Mouse (Mus musculus) ovary, postnatal 10 days (tissue): ENCODE results near the gene Tmem233.

Experiments used
- DNase-seq: peaks from one replicate; pipeline ENCODE4 v3.0.0; 2022; ENCODE audit warnings: low spot score

The Tmem233 gene

GRCm38 (mm10) chr5:116029071-116029470, 54.0 kb downstream of the Tmem233 start:
- DNase-seq, result no peak

DNA sequence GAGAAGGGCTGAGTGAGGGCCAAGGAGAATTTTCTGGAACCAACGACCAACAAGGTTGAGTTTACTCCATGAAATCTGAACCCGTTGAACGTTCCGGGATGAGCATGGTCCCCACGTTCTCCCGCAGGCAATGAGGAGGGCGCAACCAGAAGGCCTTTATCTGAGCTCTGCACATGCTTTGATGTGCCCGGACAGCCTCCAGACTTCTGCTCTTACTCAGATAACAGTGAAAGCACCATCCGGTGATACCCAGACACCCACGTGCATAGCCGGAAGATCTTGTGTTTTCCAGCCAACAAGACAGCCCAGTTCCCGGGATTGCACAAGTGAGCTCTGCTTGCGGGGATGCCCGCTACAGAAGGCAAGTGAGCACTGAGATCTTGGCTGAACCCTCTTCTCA, 56.5 kb downstream of the Tmem233 start:
- DNase-seq, result no peak

GRCm38 (mm10) chr5:116026107-116026506, 56.9 kb downstream of the Tmem233 start:
- DNase-seq, result no peak

GRCm38 (mm10) chr5:116024327-116024739, 58.7 kb downstream of the Tmem233 start, which contains the start of gene Prkab1:
Prkab1 (minus strand) TSS chr5:116024508.
- peak; percentile 75 for DNase-seq

- DNase-seq, result no peak
These were observed 59.2 kb downstream of the Tmem233 start for GRCm38 (mm10) chr5:116023821-116024284.

DNA sequence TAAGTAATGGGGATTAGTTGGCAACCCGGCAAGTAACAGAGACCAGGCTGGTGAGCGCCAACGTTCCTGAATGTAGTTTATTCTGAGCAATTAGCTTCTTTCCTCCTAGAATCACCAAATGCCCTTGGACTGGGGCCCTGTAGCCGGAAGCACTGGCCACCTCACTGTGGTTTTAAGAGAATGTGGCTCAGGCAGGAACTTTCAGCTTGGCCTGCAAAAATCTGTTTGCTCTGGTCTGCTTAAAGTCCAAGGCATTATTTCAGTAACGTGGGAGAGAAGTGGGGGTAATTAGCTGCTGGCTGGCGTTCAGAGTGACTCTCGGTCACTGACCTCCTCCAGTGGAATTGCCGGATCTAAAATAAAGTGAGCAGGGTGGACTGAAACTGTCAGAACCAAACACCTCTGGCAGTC, 59.8 kb downstream of the Tmem233 start:
- no peak for DNase-seq

- no peak for DNase-seq
These were observed 60.3 kb downstream of the Tmem233 start for GRCm38 (mm10) chr5:116022658-116023200.

- no peak for DNase-seq
These were observed 60.9 kb downstream of the Tmem233 start for GRCm38 (mm10) chr5:116022131-116022530.

DNA sequence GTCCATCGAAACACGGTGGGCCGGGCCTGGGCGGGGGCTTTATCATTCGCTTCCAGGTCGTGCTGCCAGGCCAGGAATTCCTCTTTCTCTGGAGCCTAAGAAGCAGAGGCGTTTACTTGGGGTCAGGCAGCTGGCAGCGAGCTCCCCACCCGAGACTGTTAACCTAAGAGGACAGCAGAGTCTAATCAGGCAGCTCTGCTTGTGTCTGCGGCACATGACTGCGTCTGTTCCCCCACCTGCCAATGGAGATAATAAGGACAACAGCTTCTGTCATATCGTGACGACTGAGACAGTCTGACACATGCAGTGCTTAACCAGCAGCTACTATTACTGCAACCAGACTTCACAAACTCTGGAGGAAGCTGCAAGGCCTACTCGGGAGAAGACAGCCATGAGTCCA, 61.5 kb downstream of the Tmem233 start:
- no peak for DNase-seq

DNA sequence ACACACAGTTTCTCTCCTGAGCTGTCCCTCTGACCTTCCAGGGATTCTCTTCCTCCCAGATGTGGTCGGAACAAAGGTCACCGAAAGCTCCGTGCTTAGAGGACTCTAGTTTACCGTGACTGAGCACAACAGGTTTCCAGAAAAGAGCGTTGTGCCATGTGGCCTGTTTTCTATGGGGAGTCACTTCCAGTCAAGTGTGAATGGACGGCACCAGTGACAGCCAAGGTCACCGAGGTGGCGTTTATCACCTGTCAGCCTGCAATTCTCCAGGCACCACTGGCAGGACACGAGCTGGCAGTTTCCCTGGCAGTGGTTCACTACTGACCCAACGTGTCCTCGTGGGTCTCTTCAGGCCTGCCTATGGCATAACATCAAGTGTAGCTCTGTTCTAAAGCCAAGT, 63.7 kb downstream of the Tmem233 start:
- no peak for DNase-seq

DNA sequence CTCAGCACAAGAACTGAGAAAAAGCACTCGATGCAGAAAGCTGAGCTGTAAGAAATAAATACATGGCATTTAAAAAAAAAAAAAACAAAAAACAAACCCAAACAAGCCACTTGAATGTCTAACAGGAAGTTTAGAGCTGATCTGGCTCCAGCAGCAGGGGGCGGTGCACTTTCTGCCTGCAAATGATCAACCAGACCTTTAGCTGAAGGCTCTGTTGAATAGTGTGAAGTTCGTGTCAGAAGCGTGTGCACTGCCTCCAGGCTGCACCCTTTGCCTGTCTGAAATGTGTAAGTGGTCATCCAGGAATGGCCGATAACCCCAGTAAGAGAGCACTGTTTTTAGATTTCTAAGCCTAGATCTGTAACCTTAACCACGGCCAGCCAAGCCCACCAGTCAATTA, 64.3 kb downstream of the Tmem233 start:
- DNase-seq, result no peak

DNA sequence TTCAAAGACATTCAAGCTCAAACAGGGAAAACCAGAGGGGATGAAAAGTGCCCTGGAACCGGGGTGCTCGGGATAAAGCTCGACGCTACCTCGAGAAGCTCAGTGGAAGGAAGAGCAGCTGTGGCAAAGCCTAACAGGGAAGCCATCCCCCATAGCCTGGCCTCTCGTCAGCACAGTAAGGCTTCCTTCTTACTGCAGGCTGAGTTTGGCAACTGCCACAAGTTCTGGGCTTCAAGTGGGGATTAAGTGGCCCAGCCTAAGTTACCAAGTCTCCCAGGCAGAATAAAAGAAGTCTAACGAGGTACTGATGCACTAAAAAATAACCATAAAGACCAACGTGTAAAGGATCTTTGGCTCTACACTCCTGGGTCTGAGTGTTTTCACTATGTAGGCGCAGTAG, 64.8 kb downstream of the Tmem233 start:
- no peak for DNase-seq

- DNase-seq, result no peak
These were observed 65.7 kb downstream of the Tmem233 start for GRCm38 (mm10) chr5:116017391-116017790.

DNA sequence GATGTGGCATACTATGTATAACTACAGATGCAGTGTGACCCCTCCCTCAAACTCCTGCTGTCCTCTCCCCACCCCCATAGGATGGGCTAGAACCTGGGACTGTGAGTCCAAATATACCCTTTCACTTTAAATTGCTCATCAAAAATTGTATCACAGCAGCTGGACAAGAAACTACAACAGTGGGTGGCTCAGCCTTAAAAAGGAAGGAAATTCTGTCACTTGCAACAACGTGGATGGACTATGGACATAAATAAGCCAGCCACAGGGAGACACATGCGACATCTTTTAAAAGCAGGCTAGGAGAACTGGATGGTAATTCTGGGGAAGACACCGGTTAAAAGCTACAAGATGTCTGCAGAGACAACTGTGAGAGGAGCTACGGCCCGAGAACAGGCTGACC, 66.5 kb downstream of the Tmem233 start:
- DNase-seq, result no peak

GRCm38 (mm10) chr5:116014237-116014636, 68.8 kb downstream of the Tmem233 start:
- DNase-seq, result no peak

GRCm38 (mm10) chr5:116013821-116014220, 69.2 kb downstream of the Tmem233 start:
- no peak for DNase-seq

DNA sequence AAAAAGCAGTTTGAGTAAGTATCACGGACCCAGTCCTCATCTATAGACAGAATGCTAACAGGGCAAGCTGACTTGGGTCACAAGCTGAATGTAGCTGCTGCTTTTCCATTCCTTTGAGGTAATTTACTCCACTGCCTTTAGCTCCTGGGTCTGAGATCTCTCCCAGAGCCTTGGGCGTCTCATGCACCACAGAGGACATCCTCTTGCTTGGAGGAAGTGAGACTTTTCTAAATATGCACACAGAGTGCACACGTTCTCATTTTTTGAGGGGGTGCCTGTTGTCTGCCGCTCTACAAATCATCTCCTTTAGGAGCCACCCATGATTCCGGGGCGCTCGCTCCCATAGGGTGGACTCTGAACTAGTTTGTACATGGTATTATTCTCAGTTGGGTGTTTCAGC, 70.5 kb downstream of the Tmem233 start:
- DNase-seq, result no peak

- DNase-seq, result no peak
These were observed 71.3 kb downstream of the Tmem233 start for GRCm38 (mm10) chr5:116011700-116012099.

- no peak for DNase-seq
These were observed 73.0 kb downstream of the Tmem233 start for GRCm38 (mm10) chr5:116009884-116010627.

GRCm38 (mm10) chr5:116009091-116009851, 73.8 kb downstream of the Tmem233 start:
- no peak for DNase-seq

- DNase-seq, result no peak
These were observed 75.3 kb downstream of the Tmem233 start for GRCm38 (mm10) chr5:116007723-116008122.

DNA sequence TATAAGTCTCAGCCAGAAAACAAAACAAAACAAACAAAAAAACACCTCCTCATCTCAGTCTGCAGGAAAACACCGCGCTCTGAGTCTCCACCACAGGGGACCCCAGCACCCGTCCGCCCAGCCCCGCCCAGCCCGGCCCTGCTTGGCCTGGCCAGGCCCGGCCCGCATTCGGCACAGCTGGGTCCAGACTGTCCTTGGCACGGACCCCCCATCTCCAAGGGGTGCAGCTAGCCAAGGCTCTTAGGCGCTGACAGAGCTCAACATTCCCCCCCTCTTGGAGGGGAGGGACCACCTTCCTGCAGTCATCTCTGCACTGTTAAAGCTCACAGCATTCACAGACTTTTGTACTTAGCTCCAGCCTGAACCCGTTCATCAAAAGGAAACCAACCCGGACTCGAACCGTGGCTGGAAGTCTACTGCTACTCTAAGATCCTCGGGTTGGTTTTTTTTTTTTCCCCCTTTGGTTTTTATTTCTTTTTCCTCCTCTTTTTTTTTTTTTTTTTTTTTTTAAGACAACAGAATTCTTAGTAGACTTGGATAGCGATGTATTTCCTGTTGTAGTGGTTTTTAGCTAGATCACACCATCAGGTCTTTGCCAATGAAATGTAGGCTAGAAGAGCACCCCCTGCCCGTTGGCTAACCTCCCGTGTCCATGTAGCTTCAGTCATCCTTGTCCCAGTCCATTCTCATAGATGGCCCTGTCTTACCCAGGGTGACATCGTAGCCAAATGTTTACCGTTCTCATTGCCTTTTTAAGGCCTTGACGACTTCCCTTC, 76.5 kb downstream of the Tmem233 start:
- DNase-seq, result no peak
